Mouse (Mus musculus) intestine, postnatal 0 days (tissue): Measurements from ENCODE around the gene Ppt2. TPM values are rescaled to one million over a fixed set of nuclear protein-coding genes. Genes with fewer than 3 reads are reported as not detected.

Experiments used
- ATAC-seq: fragments of 200-750 bp; cut with Nextera tagmentation; 2 replicates; pipeline ENCODE4 v1.8.0; 2017; ENCODE audit warnings: mild to moderate bottlenecking, moderate TSS enrichment, moderate library complexity
- H3K27ac ChIP-seq: fragments of 300-500 bp; sonication (generic); 2 replicates; pipeline ENCODE4 v1.5.1; 2014; ENCODE audit warnings: mild to moderate bottlenecking, low read depth, low read length, moderate library complexity
- H3K27me3 ChIP-seq: fragments of 300-500 bp; sonication (generic); replicated peaks from 2 replicates; pipeline ENCODE4 v1.6.1; 2014; ENCODE audit warnings: low read length, mixed read lengths; ENCODE audit not compliant: control insufficient read depth, insufficient read depth
- H3K36me3 ChIP-seq: fragments of 300-500 bp; sonication (generic); 2 replicates; pipeline ENCODE4 v1.6.1; 2014; ENCODE audit warnings: mild to moderate bottlenecking, moderate library complexity; ENCODE audit not compliant: control insufficient read depth, insufficient read depth
- H3K4me1 ChIP-seq: fragments of 300-500 bp; sonication (generic); replicated peaks from 2 replicates; pipeline ENCODE4 v1.6.1; 2014; ENCODE audit warnings: antibody characterized with exemption, low read length, mixed read lengths; ENCODE audit not compliant: control insufficient read depth, insufficient read depth
- H3K4me2 ChIP-seq: fragments of 300-500 bp; sonication (generic); replicated peaks from 2 replicates; pipeline ENCODE4 v1.6.1; 2014; ENCODE audit warnings: low read depth, mild to moderate bottlenecking, moderate library complexity
- H3K4me3 ChIP-seq: fragments of 300-500 bp; sonication (generic); 2 replicates; pipeline ENCODE4 v1.5.1; 2014; ENCODE audit warnings: low read depth, low read length
- H3K9ac ChIP-seq: fragments of 300-500 bp; sonication (generic); 2 replicates; pipeline ENCODE4 v1.6.1; 2014; ENCODE audit warnings: mild to moderate bottlenecking, low read depth, low read length
- H3K9me3 ChIP-seq: fragments of 300-500 bp; sonication (generic); 2 replicates; pipeline ENCODE4 v1.6.1; 2016; ENCODE audit warnings: mixed run types; ENCODE audit not compliant: control insufficient read depth
- CTCF ChIP-seq: sonication (generic); IDR thresholded peaks from 2 replicates; pipeline ENCODE4 v1.5.1; 2016; ENCODE audit warnings: low read depth, mild to moderate bottlenecking, control low read depth, antibody characterized with exemption, moderate library complexity
- WGBS: fragments of 180-500 bp; shearing (Covaris S2); extraction: QIAGEN DNeasy Blood & Tissue Kit; methylation state at CpG from one replicate; pipeline ENCODE4 v1.1.7; 2014; 5-methylcytosine and 5-hydroxymethylcytosine counted together
- polyA plus RNA-seq: library from polyadenylated mRNA; unstranded; fragments of >200 nt; fragmentation: Nextera tagmentation; extraction: Ambion mirVana; gene quantifications from 2 replicates; pipeline ENCODE4 v1.2.1, GENCODE M21; 2015

Gene Ppt2
- 17.2 and 18.0 TPM in 2 replicates for polyA plus RNA-seq

- no peak for TF ChIP-seq CTCF
- H3K9ac ChIP-seq = peak within 1 kb of the TSS; percentile 65
- ATAC-seq = no peak
- peak within 1 kb of the TSS; percentile 95 for H3K4me2 ChIP-seq
- 0 out of 2 replicates have a peak, but pooled peaks cover under 1% of the 10 kb centered on the region for H3K36me3 ChIP-seq
- H3K9me3 ChIP-seq = no peaks in the 10 kb centered on the region
- peak within 1 kb of the TSS; percentile 66 for H3K4me3 ChIP-seq
- H3K27ac ChIP-seq = peak within 1 kb of the TSS; percentile 87
- WGBS = 2% methylated on average over 29 of the region's 29 CpGs
- peaks cover 16% of the 10 kb centered on the region for H3K27me3 ChIP-seq
- H3K4me1 ChIP-seq = peaks cover 9% of the 10 kb centered on the region
Observed at GRCm38 (mm10) chr17:34627943-34628643, at the start of gene Ppt2. TSS of gene Ppt2 (minus strand) at chr17:34628510.

- ATAC-seq = no peak
- WGBS = 55% methylated on average over 12 of the region's 12 CpGs
Observed at GRCm38 (mm10) chr17:34676671-34677070, 48.4 kb upstream of the Ppt2 start.

GRCm38 (mm10) chr17:34676093-34676460, 47.8 kb upstream of the Ppt2 start:
- H3K4me1 ChIP-seq = no peaks in the 10 kb centered on the region
- H3K4me2 ChIP-seq = no peak overlapping the region
- 65% methylated on average over 6 of the region's 6 CpGs for WGBS
- peaks cover 4% of the 10 kb centered on the region; the same call in 1 of the 2 replicates for H3K36me3 ChIP-seq
- H3K27ac ChIP-seq = 0 out of 2 replicates have a peak overlapping the region, but pooled peaks have one; percentile 35
- no peak for TF ChIP-seq CTCF
- H3K27me3 ChIP-seq = peaks cover 43% of the 10 kb centered on the region
- no peak overlapping the region for H3K9ac ChIP-seq
- H3K4me3 ChIP-seq = no peak overlapping the region
- H3K9me3 ChIP-seq = no peaks in the 10 kb centered on the region
- ATAC-seq = no peak

More at GRCm38 (mm10) chr17:34676671-34677070, 48.4 kb upstream of the Ppt2 start:
- Histone ChIP-seq H3K4me2 (no peak overlapping the region), H3K9me3 (no peaks in the 10 kb centered on the region), H3K27ac (no peak overlapping the region), H3K36me3 (peaks cover under 1% of the 10 kb centered on the region; the same call in 1 of the 2 replicates), H3K4me1 (no peaks in the 10 kb centered on the region), H3K4me3 (no peak overlapping the region), H3K27me3 (peaks cover 37% of the 10 kb centered on the region), H3K9ac (no peak overlapping the region)
- TF ChIP-seq CTCF = no peak

- 0 out of 2 replicates have a peak overlapping the region, but pooled peaks have one; percentile 35 for H3K27ac ChIP-seq
- no peak overlapping the region for H3K4me2 ChIP-seq
- no peak overlapping the region for H3K9ac ChIP-seq
- H3K27me3 ChIP-seq = peaks cover 49% of the 10 kb centered on the region
- peaks cover 7% of the 10 kb centered on the region; the same call in 1 of the 2 replicates for H3K36me3 ChIP-seq
- no peak overlapping the region for H3K4me3 ChIP-seq
- WGBS = 45% methylated on average over 13 of the region's 13 CpGs
- no peaks in the 10 kb centered on the region for H3K9me3 ChIP-seq
- no peak for ATAC-seq
- no peak for TF ChIP-seq CTCF
- H3K4me1 ChIP-seq = no peaks in the 10 kb centered on the region
Observed at GRCm38 (mm10) chr17:34675205-34676092, 47.1 kb upstream of the Ppt2 start.

GRCm38 (mm10) chr17:34674524-34675204, 46.4 kb upstream of the Ppt2 start:
- H3K4me3 ChIP-seq = no peak overlapping the region
- H3K27ac ChIP-seq = peak overlapping the region; percentile 15; the same call in 1 of the 2 replicates
- H3K36me3 ChIP-seq = peaks cover 7% of the 10 kb centered on the region; the same call in 1 of the 2 replicates
- H3K9ac ChIP-seq = no peak overlapping the region
- no peaks in the 10 kb centered on the region for H3K9me3 ChIP-seq
- WGBS = 50% methylated on average over 11 of the region's 11 CpGs
- no peaks in the 10 kb centered on the region for H3K4me1 ChIP-seq
- ATAC-seq = no peak
- peaks cover 53% of the 10 kb centered on the region for H3K27me3 ChIP-seq
- H3K4me2 ChIP-seq = no peak overlapping the region
- no peak for TF ChIP-seq CTCF
